Mouse (Mus musculus) lung, adult 2 months (tissue): ENCODE measurements around the gene Ncam1. TPM values are rescaled to one million over a fixed set of nuclear protein-coding genes. Genes with fewer than 3 reads are reported as not detected.

Experiments used
- DNase-seq: peaks from one replicate; pipeline ENCODE4 v3.0.0; 2022
- H3K4me1 ChIP-seq: fragments of 200-500 bp; 2 replicates; pipeline ENCODE4 v1.6.1; 2011; ENCODE audit warnings: low read length; ENCODE audit not compliant: control insufficient read depth, insufficient read depth
- H3K4me3 ChIP-seq: fragments of 200-500 bp; replicated peaks from 2 replicates; pipeline ENCODE3; 2011; ENCODE audit warnings: low read depth, mild to moderate bottlenecking, control low read depth, low read length; ENCODE audit errors: extremely low read depth
- CTCF ChIP-seq: fragments of 200-500 bp; IDR thresholded peaks from 2 replicates; pipeline ENCODE4 v1.5.1; 2011; ENCODE audit warnings: mild to moderate bottlenecking, low read length, control low read depth; ENCODE audit not compliant: insufficient read depth
- POLR2A ChIP-seq: fragments of 200-500 bp; IDR thresholded peaks from 2 replicates; pipeline ENCODE4 v1.6.1; 2011; ENCODE audit warnings: low read depth, mild to moderate bottlenecking, control low read depth, low read length, borderline replicate concordance; ENCODE audit errors: extremely low read depth
- WGBS: fragments of 180-500 bp; shearing (Covaris S2); methylation state at CpG from one replicate; pipeline ENCODE4 v1.1.7; 2018; 5-methylcytosine and 5-hydroxymethylcytosine counted together
- polyA plus RNA-seq: library from polyadenylated mRNA; depleted of rRNA; stranded (reverse); fragments of >200 nt; gene quantifications from 2 replicates; pipeline ENCODE4 v1.2.3, GENCODE M21; 2012

Gene Ncam1
- polyA plus RNA-seq, 1 experiment = 1.5 TPM

DNA sequence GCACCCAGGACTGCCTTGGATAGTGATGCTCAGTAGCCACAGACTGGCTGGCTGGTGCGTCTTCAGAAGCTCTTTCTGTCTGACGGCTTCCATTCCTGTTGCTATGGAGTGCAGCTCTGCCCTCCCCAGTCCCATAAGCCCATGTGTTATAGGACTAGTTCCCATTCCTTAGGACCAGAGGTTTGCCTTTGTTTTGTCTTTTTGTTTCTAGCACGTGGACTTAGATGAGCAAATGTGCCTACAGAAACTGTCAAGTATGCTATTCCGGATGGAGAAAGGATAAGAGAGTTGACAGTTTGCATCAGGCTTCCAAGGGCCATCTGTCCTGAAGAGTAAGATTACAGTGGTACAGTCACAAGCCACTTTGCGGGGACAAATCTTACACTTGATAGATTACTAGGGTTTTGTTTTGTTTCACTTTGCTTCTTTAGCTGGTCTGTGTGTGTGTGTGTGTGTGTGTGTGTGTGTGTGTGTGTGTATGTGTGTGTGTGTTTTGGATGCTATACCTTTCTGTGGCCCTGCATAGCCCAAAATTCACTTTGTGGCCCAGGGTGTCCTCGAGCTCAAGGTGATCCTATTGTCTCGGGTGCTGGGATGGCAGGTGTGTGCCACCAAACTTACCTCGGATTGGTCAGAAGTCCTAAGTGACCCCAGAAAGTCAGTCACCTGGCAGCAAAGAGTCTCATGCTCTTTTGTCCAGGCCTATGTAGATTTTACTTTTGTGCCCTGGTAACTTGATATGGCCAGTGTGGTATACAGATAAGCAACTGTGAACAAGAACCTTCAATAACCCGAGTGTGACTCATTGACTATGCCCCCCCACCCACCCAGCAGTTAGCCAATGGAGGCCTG is 311.7 kb downstream of the Ncam1 start:
- no peak overlapping the region for H3K4me3 ChIP-seq
- no peak for TF ChIP-seq POLR2A
- TF ChIP-seq CTCF = no peak
- peaks cover 3% of the 10 kb centered on the region; the same call in 1 of the 2 replicates for H3K4me1 ChIP-seq
- whole genome bisulfite sequencing = 73% methylated on average over 9 of the region's 9 CpGs
- no peak for DNase-seq

GRCm38 (mm10) chr9:49485892-49486311 is 312.8 kb downstream of the Ncam1 start, which contains the start of gene Ttc12:
Gene Ttc12 (minus strand): TSS chr9:49486225.
- WGBS = under 1% methylated on average over 18 of the region's 18 CpGs
- TF ChIP-seq POLR2A (peak; percentile 80; the same call in 1 of the 2 replicates), CTCF (no peak)
- peak; percentile 86 for DNase-seq
- Histone ChIP-seq H3K4me3 (peak within 1 kb of the TSS; percentile 81), H3K4me1 (peaks cover 3% of the 10 kb centered on the region; the same call in 1 of the 2 replicates)

DNA sequence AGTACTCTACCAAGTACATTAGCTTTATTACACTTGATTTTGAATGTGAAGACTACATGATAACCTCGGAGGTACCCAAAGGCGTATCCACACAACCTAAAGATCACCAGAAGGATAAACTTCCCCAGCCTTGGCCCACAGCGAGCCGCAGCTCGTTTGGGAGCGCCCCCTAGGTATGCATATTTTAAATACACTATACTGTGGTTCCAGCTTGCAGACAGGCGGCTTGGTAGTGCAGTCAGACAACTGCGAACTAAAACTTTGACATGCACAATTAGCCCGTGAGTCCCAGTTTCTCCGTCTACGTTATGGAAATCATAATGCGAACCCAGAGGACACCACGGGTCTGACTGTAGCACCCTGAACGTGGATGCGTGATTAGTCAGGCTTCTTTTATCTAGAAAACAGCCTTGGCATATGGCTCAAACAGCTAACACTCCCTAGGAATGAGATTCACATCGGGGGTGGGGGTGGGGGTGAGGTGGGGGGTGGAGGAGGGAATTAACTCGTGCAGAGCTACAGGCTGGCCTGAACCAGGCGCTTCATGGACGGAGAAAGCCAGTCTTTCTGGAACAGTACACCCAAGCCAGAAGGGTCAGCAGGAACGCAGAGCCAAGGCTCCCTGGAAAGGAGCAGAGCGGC is 313.4 kb downstream of the Ncam1 start:
- 4% methylated on average over 21 of the region's 21 CpGs for WGBS
- Histone ChIP-seq H3K4me1 (peaks cover 3% of the 10 kb centered on the region; the same call in 1 of the 2 replicates), H3K4me3 (peak overlapping the region; percentile 81)
- DNase-seq = peak; percentile 25
- TF ChIP-seq CTCF = peak; percentile 50
- TF ChIP-seq POLR2A = no peak

DNA sequence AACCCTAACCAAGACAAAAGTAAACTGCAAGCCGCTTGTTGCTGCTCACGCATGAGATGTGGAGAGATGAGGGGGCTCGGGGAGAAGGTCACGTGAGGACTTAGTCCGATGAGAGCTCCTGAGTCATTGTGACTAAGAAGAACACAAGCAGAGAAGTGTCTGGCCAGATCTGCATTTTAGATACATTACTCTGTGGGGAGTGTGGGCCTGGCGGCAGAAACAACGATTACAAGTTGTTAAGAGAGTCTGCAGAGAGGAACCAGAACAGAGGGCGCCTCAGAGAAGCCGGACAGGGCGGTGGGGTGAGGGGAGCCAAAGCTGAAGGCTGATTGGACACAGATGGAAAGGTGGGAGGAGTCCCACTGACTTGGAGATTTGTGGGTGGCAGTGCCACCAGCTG is 315.4 kb downstream of the Ncam1 start:
- WGBS = 53% methylated on average over 10 of the region's 10 CpGs
- TF ChIP-seq CTCF (no peak), POLR2A (no peak)
- no peak overlapping the region for H3K4me3 ChIP-seq
- no peaks in the 10 kb centered on the region for H3K4me1 ChIP-seq
- DNase-seq = no peak

- Histone ChIP-seq H3K4me3 (no peak overlapping the region), H3K4me1 (no peaks in the 10 kb centered on the region)
- no peak for DNase-seq
- TF ChIP-seq POLR2A (no peak), CTCF (no peak)
- WGBS = 63% methylated on average over 11 of the region's 11 CpGs
These were observed 326.6 kb downstream of the Ncam1 start for GRCm38 (mm10) chr9:49472126-49472525.

- 78% methylated on average over 6 of the region's 6 CpGs for WGBS
- TF ChIP-seq CTCF (no peak), POLR2A (no peak)
- Histone ChIP-seq H3K4me3 (no peak overlapping the region), H3K4me1 (no peaks in the 10 kb centered on the region)
- DNase-seq = no peak
These were observed 327.8 kb downstream of the Ncam1 start for GRCm38 (mm10) chr9:49470946-49471345.

- H3K4me3 ChIP-seq = no peak overlapping the region
- TF ChIP-seq CTCF (no peak), POLR2A (no peak)
- DNase-seq = no peak
- no peaks in the 10 kb centered on the region for H3K4me1 ChIP-seq
- WGBS = 94% methylated on average over 19 of the region's 19 CpGs
These were observed 328.7 kb downstream of the Ncam1 start for GRCm38 (mm10) chr9:49470006-49470405.

DNA sequence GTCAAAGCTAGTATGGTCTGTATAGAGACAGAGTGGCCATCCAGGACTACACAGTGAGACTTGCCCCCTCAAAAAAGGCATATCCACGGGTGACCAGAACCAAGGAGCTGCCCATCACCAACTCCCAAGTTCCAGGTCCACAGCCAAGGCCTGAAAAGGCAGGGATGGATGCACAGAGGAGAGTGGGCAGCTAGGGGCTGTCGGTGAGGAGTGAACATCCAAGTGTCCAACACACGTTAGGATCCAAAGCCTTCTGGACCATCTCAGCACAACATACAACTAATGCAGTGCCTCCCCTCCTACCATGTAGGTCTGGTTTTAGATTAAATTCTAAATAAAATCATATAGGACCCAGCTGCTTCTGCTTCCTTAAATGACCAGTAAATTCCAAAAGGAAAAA is 342.6 kb downstream of the Ncam1 start:
- no peak overlapping the region for H3K4me3 ChIP-seq
- no peak for TF ChIP-seq CTCF
- no peak for TF ChIP-seq POLR2A
- no peak for DNase-seq
- WGBS = 80% methylated on average over 3 of the region's 3 CpGs
- H3K4me1 ChIP-seq = no peaks in the 10 kb centered on the region

DNA sequence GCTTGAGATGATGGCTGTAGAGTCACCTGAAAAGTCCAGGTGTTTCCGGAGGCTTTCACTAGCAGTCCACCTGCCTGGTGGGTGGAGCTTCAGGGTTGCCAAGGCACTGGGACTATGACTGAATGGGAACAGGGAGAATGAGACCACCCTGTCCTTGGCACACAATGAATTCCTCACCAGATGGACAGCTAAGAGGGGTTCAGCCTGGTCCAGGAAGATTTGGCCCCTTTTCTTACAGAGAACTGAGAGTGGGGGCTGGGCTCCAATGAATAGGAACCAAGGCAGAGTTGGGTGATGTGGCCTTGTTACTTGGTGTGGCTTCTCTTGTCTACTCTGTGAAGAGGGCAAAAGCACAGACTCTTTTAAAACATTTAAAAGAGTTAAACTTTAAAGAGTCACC is 346.3 kb downstream of the Ncam1 start:
- no peaks in the 10 kb centered on the region for H3K4me1 ChIP-seq
- TF ChIP-seq POLR2A = no peak
- no peak for TF ChIP-seq CTCF
- 85% methylated on average over 1 of the region's 1 CpGs for WGBS
- DNase-seq = no peak
- no peak overlapping the region for H3K4me3 ChIP-seq
